In the genomic region with DNA sequence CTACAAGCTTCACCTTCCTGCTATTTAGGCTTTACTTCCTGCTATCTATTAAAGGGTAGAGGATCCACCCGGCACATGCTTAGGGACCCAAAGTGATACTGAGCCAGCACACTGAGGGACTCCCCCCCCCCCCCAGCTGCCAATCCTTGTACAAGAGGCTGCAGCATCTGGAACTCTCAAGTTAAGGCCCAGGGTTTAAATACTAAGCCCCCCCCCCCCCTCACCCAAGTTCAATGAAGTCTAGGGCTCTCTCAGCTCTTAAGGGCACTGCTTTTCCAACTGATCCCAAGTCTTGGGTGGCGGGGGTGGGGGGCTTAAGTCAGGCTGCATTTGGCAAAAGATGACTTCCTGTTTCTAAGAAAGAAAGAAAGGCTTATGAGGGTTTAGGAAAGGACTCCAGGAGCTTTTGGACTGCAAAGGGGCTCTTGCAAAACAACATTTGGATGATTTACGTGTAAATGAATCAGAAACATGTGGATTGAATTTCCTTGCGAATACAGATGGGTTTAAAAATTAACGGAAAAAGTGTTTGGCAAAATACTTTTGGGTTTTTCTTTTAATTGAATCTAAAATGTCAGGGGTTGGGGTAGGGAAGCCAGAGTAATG, we compare ENCODE assay signal across 25 mouse cellular contexts.
DNase-seq lines count a peak whose midpoint lies in the region; ATAC-seq lines count a peak whose summit lies in the region.
"Had no signal": no experiment of that assay in that cellular context is flagged by ENCODE, and none has a peak within 500 bp of the region (broad histone marks: within the 10 kb centered on the region; RNA-seq: fewer than 3 reads in every experiment).

No protein-coding gene starts in this region.

- H3K9ac ChIP-seq in embryonic facial prominence, embryonic 13.5 days: no peak overlapping the region
- H3K9ac ChIP-seq: forebrain, embryonic 12.5 days; hindbrain, embryonic 12.5 days; limb, embryonic 15.5 days; midbrain, embryonic 12.5 days had no signal

- no peak overlapping the region for H3K4me3 ChIP-seq in embryonic facial prominence, embryonic 13.5 days
- no peak overlapping the region for H3K4me3 ChIP-seq in limb, embryonic 10.5 days
- H3K4me3 ChIP-seq: forebrain, embryonic 12.5 days; hindbrain, embryonic 12.5 days; left cerebral cortex, adult 2 months; limb, embryonic 15.5 days; midbrain, embryonic 12.5 days had no signal

- peak; percentile 39 for DNase-seq in embryo, embryonic 10.5 days (ENCODE audit: low spot score)
- DNase-seq in embryo, embryonic 9.5 days (ENCODE audit: extremely low spot score): no peak
- DNase-seq in 3T3-L1 (ENCODE audit: low read depth, low spot score): peak; percentile 82
- peak; percentile 54 for DNase-seq in limb, embryonic 10.5 days (ENCODE audit: low spot score)
- DNase-seq in retina, embryonic 14.5 days (ENCODE audit: low spot score): no peak
- DNase-seq in spleen, postnatal 10 days (ENCODE audit: low spot score in 2 of 2): no peak
- DNase-seq: adrenal gland, adult 2 months; cerebellum, adult 9-10 months; gastrocnemius, postnatal 25 days; heart, postnatal 14 days; kidney, adult 2 months; kidney, postnatal 4 days; layer of hippocampus, adult 9-11 months; right cerebral cortex, postnatal 4 days; thymus, postnatal 25 days had no signal

- 32% methylated on average over 5 of the region's 5 CpGs for WGBS in embryonic facial prominence, embryonic 13.5 days
- 37% methylated on average over 5 of the region's 5 CpGs for WGBS in limb, embryonic 10.5 days

- H3K4me2 ChIP-seq in embryonic facial prominence, embryonic 13.5 days: no peak overlapping the region
- H3K4me2 ChIP-seq: forebrain, embryonic 12.5 days; heart, embryonic 11.5 days; hindbrain, embryonic 12.5 days; limb, embryonic 15.5 days; midbrain, embryonic 12.5 days had no signal

- H3K27ac ChIP-seq in embryonic facial prominence, embryonic 13.5 days: peak overlapping the region; percentile 82
- peak overlapping the region; percentile 74 for H3K27ac ChIP-seq in limb, embryonic 10.5 days
- H3K27ac ChIP-seq: forebrain, embryonic 12.5 days; left cerebral cortex, adult 2 months had no signal

- H3K27me3 ChIP-seq in embryonic facial prominence, embryonic 13.5 days: peaks cover 7% of the 10 kb centered on the region; the same call in 1 of the 2 replicates
- H3K27me3 ChIP-seq in limb, embryonic 10.5 days (ENCODE audit: low read depth, poor library complexity, severe bottlenecking): no peaks in the 10 kb centered on the region
- H3K27me3 ChIP-seq: hindbrain, embryonic 12.5 days; limb, embryonic 15.5 days; midbrain, embryonic 12.5 days had no signal

- peaks cover 6% of the 10 kb centered on the region; the same call in 1 of the 2 replicates for H3K36me3 ChIP-seq in embryonic facial prominence, embryonic 13.5 days
- H3K36me3 ChIP-seq in limb, embryonic 10.5 days: no peaks in the 10 kb centered on the region
- H3K36me3 ChIP-seq: forebrain, embryonic 12.5 days; midbrain, embryonic 12.5 days had no signal

- peaks cover 18% of the 10 kb centered on the region for H3K4me1 ChIP-seq in embryonic facial prominence, embryonic 13.5 days
- peaks cover 40% of the 10 kb centered on the region for H3K4me1 ChIP-seq in limb, embryonic 10.5 days

- H3K9me3 ChIP-seq in embryonic facial prominence, embryonic 13.5 days: no peaks in the 10 kb centered on the region
- H3K9me3 ChIP-seq in limb, embryonic 10.5 days (replicated peaks): no peaks in the 10 kb centered on the region
- H3K9me3 ChIP-seq: forebrain, embryonic 12.5 days; hindbrain, embryonic 12.5 days; limb, embryonic 15.5 days; midbrain, embryonic 12.5 days had no signal

- no peak for ATAC-seq in embryonic facial prominence, embryonic 13.5 days (ENCODE audit: insufficient number of reproducible peaks, insufficient read depth, low FRiP score, low TSS enrichment, low read depth)
- no peak for ATAC-seq in activated CD4-positive, CD25-positive, alpha-beta regulatory T cell, adult 4 months
- ATAC-seq: CD4-positive, CD25-positive, alpha-beta regulatory T cell, adult 4 months; lung, postnatal 0 days had no signal

Comparison
In these comparisons a context has a peak if more than half of its experiments do, and no peak if none do; other contexts are left out.
1. DNase-seq: peak in embryo, embryonic 10.5 days (single experiment), 3T3-L1 (single experiment) and limb, embryonic 10.5 days (single experiment); none in embryo, embryonic 9.5 days (single experiment), retina, embryonic 14.5 days (single experiment) and spleen, postnatal 10 days (0 of 2).